20 mouse cellular contexts compared by ENCODE assay signal in genomic region chr11:103006286-103007000, GRCm38 (mm10). TPM values are rescaled to one million over a fixed set of nuclear protein-coding genes. Genes with fewer than 3 reads are reported as not detected.
DNase-seq lines count a peak whose midpoint lies in the region; ATAC-seq and TF ChIP-seq lines count a peak whose summit lies in the region.
"Had no signal": no experiment of that assay in that cellular context is flagged by ENCODE, and none has a peak within 500 bp of the region (broad histone marks: within the 10 kb centered on the region; RNA-seq: fewer than 3 reads in every experiment).

No protein-coding gene starts in this region.

- no peaks in the 10 kb centered on the region for H3K36me3 ChIP-seq in liver, embryonic 16.5 days (ENCODE audit: control insufficient read depth, insufficient read depth)

- H3K9ac ChIP-seq in liver, embryonic 16.5 days (ENCODE audit: low read depth, low read length) = no peak overlapping the region
- H3K9ac ChIP-seq: forebrain, postnatal 0 days; hindbrain, embryonic 13.5 days had no signal

- TF ChIP-seq CTCF in left cerebral cortex, adult 2 months (IDR thresholded peaks at IDR 0.05) = no peak
- no peak for TF ChIP-seq CTCF in bone marrow, adult 2 months (IDR thresholded peaks at IDR 0.05; ENCODE audit: control insufficient read depth, insufficient read depth, low read length)

- H3K27me3 ChIP-seq in liver, embryonic 16.5 days (ENCODE audit: control insufficient read depth, insufficient read depth, low read depth, low read length) = no peaks in the 10 kb centered on the region
- H3K27me3 ChIP-seq: hindbrain, embryonic 13.5 days; limb, embryonic 15.5 days had no signal

- whole genome bisulfite sequencing in bone marrow, adult 2 months = 55% methylated on average over 7 of the region's 7 CpGs
- 59% methylated on average over 7 of the region's 7 CpGs for WGBS in liver, embryonic 16.5 days (ENCODE audit: insufficient replicate concordance)

- DNase-seq in left cerebral cortex, adult 2 months (ENCODE audit: extremely low spot score in 1 of 2, low spot score in 2 of 2) = no peak
- no peak for DNase-seq in left cerebral cortex, adult 9 months (ENCODE audit: low spot score in 2 of 2)
- no peak for DNase-seq in kidney, adult 18-20 months
- DNase-seq in natural killer cell, adult 2 months (ENCODE audit: low spot score in 2 of 2) = no peak
- DNase-seq: adrenal gland, adult 8-10 months; cerebellum, adult 11-12 months; cerebellum, postnatal 25 days; embryo, embryonic 11 days; forebrain, postnatal 0 days; layer of hippocampus, postnatal 36 days; thymus, postnatal 4 days had no signal

- peak; percentile 69 for ATAC-seq in liver, embryonic 16.5 days (ENCODE audit: low read depth)
- ATAC-seq: forebrain, postnatal 0 days; inflammation-experienced regulatory T-cells, adult 6 months; midbrain, embryonic 16.5 days had no signal

- H3K4me2 ChIP-seq in liver, embryonic 16.5 days (ENCODE audit: low read depth, low read length) = 0 out of 2 replicates have a peak overlapping the region, but pooled peaks have one; percentile 7
- H3K4me2 ChIP-seq: hindbrain, embryonic 13.5 days; limb, embryonic 15.5 days had no signal

- no peaks in the 10 kb centered on the region for H3K9me3 ChIP-seq in liver, embryonic 16.5 days (replicated peaks; ENCODE audit: control insufficient read depth, low read length)
- H3K9me3 ChIP-seq: hindbrain, embryonic 13.5 days; limb, embryonic 15.5 days had no signal

- intact Hi-C loops in left cerebral cortex, adult 2 months (cut with DNase I) = no loop called here

- H3K4me1 ChIP-seq in bone marrow, adult 2 months (ENCODE audit: control insufficient read depth, insufficient read depth, low read length) = peaks cover 9% of the 10 kb centered on the region; the same call in 1 of the 2 replicates
- peaks cover 10% of the 10 kb centered on the region for H3K4me1 ChIP-seq in brown adipose tissue, adult 24 weeks (ENCODE audit: control insufficient read depth, insufficient read depth, insufficient read length, low read length)
- H3K4me1 ChIP-seq in liver, embryonic 16.5 days (ENCODE audit: control insufficient read depth, low read depth, low read length) = peaks cover 8% of the 10 kb centered on the region

- no peak overlapping the region for H3K4me3 ChIP-seq in left cerebral cortex, adult 2 months
- H3K4me3 ChIP-seq in bone marrow, adult 2 months (replicated peaks; ENCODE audit: control insufficient read depth, low read depth, low read length) = no peak overlapping the region
- no peak overlapping the region for H3K4me3 ChIP-seq in brown adipose tissue, adult 24 weeks (ENCODE audit: insufficient read depth, low read depth, low read length)
- no peak overlapping the region for H3K4me3 ChIP-seq in liver, embryonic 16.5 days (ENCODE audit: low read depth, low read length)
- H3K4me3 ChIP-seq: hindbrain, embryonic 13.5 days; limb, embryonic 15.5 days had no signal

- TF ChIP-seq POLR2A in bone marrow, adult 2 months (IDR thresholded peaks at IDR 0.05; ENCODE audit: borderline replicate concordance, control insufficient read depth, low read depth, low read length) = no peak

- peak overlapping the region; percentile 44 for H3K27ac ChIP-seq in left cerebral cortex, adult 2 months
- peak overlapping the region; percentile 77 for H3K27ac ChIP-seq in bone marrow, adult 2 months (ENCODE audit: control insufficient read depth, insufficient read depth, low read depth, low read length, poor library complexity)
- peak overlapping the region; percentile 26; the same call in 1 of the 2 replicates for H3K27ac ChIP-seq in brown adipose tissue, adult 24 weeks (replicated peaks; ENCODE audit: low read depth, low read length)
- H3K27ac ChIP-seq in liver, embryonic 16.5 days (ENCODE audit: low read length) = peak overlapping the region; percentile 43
- H3K27ac ChIP-seq: hindbrain, embryonic 13.5 days had no signal

RNA-seq across cellular contexts. Expression of gene Nmt1, which starts 21.5 kb away (rescaled TPM):
- 100 to 1,000 TPM; 117 to 130 TPM for total RNA-seq in left cerebral cortex, adult 2 months (2021)
- 28.0 and 38.2 TPM in 2 replicates for polyA plus RNA-seq in bone marrow, adult 2 months (2011; ENCODE audit: insufficient read depth, insufficient read length, low replicate concordance, missing spikeins)
- polyA plus RNA-seq in brown adipose tissue, adult 24 weeks (2012; ENCODE audit: insufficient read depth, insufficient read length, missing spikeins) = 52.6 and 57.2 TPM in 2 replicates
- 32.1 and 36.6 TPM in 2 replicates for polyA plus RNA-seq in liver, embryonic 16.5 days (2015; fragmentation: Nextera tagmentation; extraction: Ambion mirVana)

RNA-seq across cellular contexts. Expression of gene Dcakd, which starts 21.7 kb away (rescaled TPM):
- total RNA-seq in left cerebral cortex, adult 2 months (2021) = 10 to 100 TPM; 48.3 to 50.9 TPM
- polyA plus RNA-seq in bone marrow, adult 2 months (2011; ENCODE audit: insufficient read depth, insufficient read length, low replicate concordance, missing spikeins) = 10.0 and 13.9 TPM in 2 replicates
- polyA plus RNA-seq in brown adipose tissue, adult 24 weeks (2012; ENCODE audit: insufficient read depth, insufficient read length, missing spikeins) = 25.6 and 25.9 TPM in 2 replicates
- polyA plus RNA-seq in liver, embryonic 16.5 days (2015; fragmentation: Nextera tagmentation; extraction: Ambion mirVana) = 22.9 and 29.0 TPM in 2 replicates

RNA-seq across cellular contexts. Expression of gene C1ql1, which starts 60.0 kb away (rescaled TPM):
- total RNA-seq in left cerebral cortex, adult 2 months (2021) = 10 to 100 TPM in 1 of 2 experiments, 1 to 10 TPM in 1; 9.3 to 14.0 TPM
- polyA plus RNA-seq in bone marrow, adult 2 months (2011; ENCODE audit: insufficient read depth, insufficient read length, low replicate concordance, missing spikeins) = not detected in 2 replicates
- polyA plus RNA-seq in brown adipose tissue, adult 24 weeks (2012; ENCODE audit: insufficient read depth, insufficient read length, missing spikeins) = not detected in 2 replicates
- 0.13 TPM in 1 of 2 replicates, not detected in the other for polyA plus RNA-seq in liver, embryonic 16.5 days (2015; fragmentation: Nextera tagmentation; extraction: Ambion mirVana)
- total RNA-seq: gastrocnemius, adult 18-20 months; heart, adult 8-10 months had no signal
- polyA plus RNA-seq: inflammation-experienced regulatory T-cells, adult 6 months had no signal

Comparison
In these comparisons a context has a peak if more than half of its experiments do, and no peak if none do; other contexts are left out.
1. H3K27ac ChIP-seq: peak in every context shown above with its lines; median percentile 77 in bone marrow, adult 2 months; 44 in left cerebral cortex, adult 2 months; 43 in liver, embryonic 16.5 days; 26 in brown adipose tissue, adult 24 weeks.